ENCODE assay signal across 9 mouse cellular contexts in genomic region chr6:86813341-86813740, GRCm38 (mm10). TPM values are rescaled to one million over a fixed set of nuclear protein-coding genes. Genes with fewer than 3 reads are reported as not detected.
DNase-seq lines count a peak whose midpoint lies in the region; ATAC-seq lines count a peak whose summit lies in the region.
"Had no signal": no experiment of that assay in that cellular context is flagged by ENCODE, and none has a peak within 500 bp of the region (broad histone marks: within the 10 kb centered on the region; RNA-seq: fewer than 3 reads in every experiment).

No protein-coding gene starts in this region.

- H3K9ac ChIP-seq in kidney, embryonic 16.5 days (replicated peaks; ENCODE audit: low read length): no peak overlapping the region
- no peak overlapping the region for H3K9ac ChIP-seq in embryonic facial prominence, embryonic 11.5 days (replicated peaks; ENCODE audit: low read length)
- H3K9ac ChIP-seq in limb, embryonic 11.5 days (ENCODE audit: low read length): no peak overlapping the region
- H3K9ac ChIP-seq: embryonic facial prominence, embryonic 13.5 days had no signal

- peak; percentile 75 for DNase-seq in kidney, adult 18-20 months
- DNase-seq in CD8-positive naive resting alpha-beta T cell, adult 2 months (ENCODE audit: low read depth in 2 of 2, low spot score in 2 of 2): peak; percentile 30 to 50
- peak; percentile 74 for DNase-seq in adipocyte (ENCODE audit: low spot score)
- peak; percentile 62 for DNase-seq in embryonic facial prominence, embryonic 11.5 days (ENCODE audit: low spot score)
- peak; percentile 58 for DNase-seq in limb, embryonic 11.5 days (ENCODE audit: low spot score)
- peak; percentile 39 to 79 for DNase-seq in spleen, postnatal 4 days (ENCODE audit: low spot score in 2 of 2)
- DNase-seq in neural tube, embryonic 10.5 days (ENCODE audit: extremely low spot score, low spot score): no peak

- no peaks in the 10 kb centered on the region for H3K9me3 ChIP-seq in kidney, embryonic 16.5 days (ENCODE audit: low read length)
- H3K9me3 ChIP-seq in embryonic facial prominence, embryonic 11.5 days (replicated peaks; ENCODE audit: control insufficient read depth, low read length): no peaks in the 10 kb centered on the region
- H3K9me3 ChIP-seq in limb, embryonic 11.5 days (ENCODE audit: control insufficient read depth, low read length): no peaks in the 10 kb centered on the region
- H3K9me3 ChIP-seq: embryonic facial prominence, embryonic 13.5 days had no signal

- no peaks in the 10 kb centered on the region for H3K36me3 ChIP-seq in kidney, embryonic 16.5 days (ENCODE audit: insufficient read depth, low read length)
- no peaks in the 10 kb centered on the region for H3K36me3 ChIP-seq in embryonic facial prominence, embryonic 11.5 days (replicated peaks; ENCODE audit: control insufficient read depth, insufficient read depth, low read depth, low read length)
- H3K36me3 ChIP-seq in limb, embryonic 11.5 days (ENCODE audit: control insufficient read depth, insufficient read depth, low read length): no peaks in the 10 kb centered on the region
- H3K36me3 ChIP-seq: embryonic facial prominence, embryonic 13.5 days had no signal

- H3K4me3 ChIP-seq in kidney, embryonic 16.5 days (ENCODE audit: low read length): no peak overlapping the region
- no peak overlapping the region for H3K4me3 ChIP-seq in embryonic facial prominence, embryonic 11.5 days (ENCODE audit: low read depth, low read length)
- H3K4me3 ChIP-seq in limb, embryonic 11.5 days (ENCODE audit: low read depth, low read length): no peak overlapping the region
- H3K4me3 ChIP-seq: embryonic facial prominence, embryonic 13.5 days had no signal

- no peak overlapping the region for H3K27ac ChIP-seq in kidney, embryonic 16.5 days (ENCODE audit: low read length)
- H3K27ac ChIP-seq in embryonic facial prominence, embryonic 11.5 days (replicated peaks; ENCODE audit: low read depth, low read length): no peak overlapping the region
- no peak overlapping the region for H3K27ac ChIP-seq in limb, embryonic 11.5 days (replicated peaks; ENCODE audit: low read depth, low read length)
- H3K27ac ChIP-seq: embryonic facial prominence, embryonic 13.5 days had no signal

- ATAC-seq in kidney, embryonic 16.5 days (ENCODE audit: low FRiP score, low TSS enrichment): no peak
- no peak for ATAC-seq in embryonic facial prominence, embryonic 11.5 days (replicated peaks; ENCODE audit: insufficient number of reproducible peaks, low FRiP score, low TSS enrichment, low read depth)
- ATAC-seq in limb, embryonic 11.5 days (ENCODE audit: insufficient number of reproducible peaks, low FRiP score, low TSS enrichment, low read depth): no peak

- H3K4me2 ChIP-seq in kidney, embryonic 16.5 days (replicated peaks; ENCODE audit: low read depth, low read length): no peak overlapping the region
- no peak overlapping the region for H3K4me2 ChIP-seq in embryonic facial prominence, embryonic 11.5 days (ENCODE audit: low read depth, low read length)
- H3K4me2 ChIP-seq in limb, embryonic 11.5 days (ENCODE audit: low read depth, severe bottlenecking): no peak overlapping the region
- H3K4me2 ChIP-seq: embryonic facial prominence, embryonic 13.5 days had no signal

- H3K27me3 ChIP-seq in kidney, embryonic 16.5 days (ENCODE audit: insufficient read depth, low read length): no peaks in the 10 kb centered on the region
- H3K27me3 ChIP-seq in embryonic facial prominence, embryonic 11.5 days (ENCODE audit: control insufficient read depth, insufficient read depth, low read length): no peaks in the 10 kb centered on the region
- no peaks in the 10 kb centered on the region for H3K27me3 ChIP-seq in limb, embryonic 11.5 days (ENCODE audit: control insufficient read depth, insufficient read depth, low read length)

- H3K4me1 ChIP-seq in kidney, embryonic 16.5 days (ENCODE audit: insufficient read depth, low read length): peaks cover 9% of the 10 kb centered on the region
- H3K4me1 ChIP-seq in embryonic facial prominence, embryonic 11.5 days (ENCODE audit: control insufficient read depth, insufficient read depth, low read length): peaks cover 4% of the 10 kb centered on the region; the same call in 1 of the 2 replicates
- H3K4me1 ChIP-seq in limb, embryonic 11.5 days (ENCODE audit: control insufficient read depth, insufficient read depth, low read length): 0 out of 2 replicates have a peak, but pooled peaks cover 2% of the 10 kb centered on the region

- WGBS in kidney, embryonic 16.5 days: 17% methylated on average over 3 of the region's 3 CpGs
- 19% methylated on average over 3 of the region's 3 CpGs for WGBS in embryonic facial prominence, embryonic 11.5 days
- WGBS in limb, embryonic 11.5 days: 14% methylated on average over 3 of the region's 3 CpGs

RNA-seq across cellular contexts. Expression of gene Anxa4, which starts 20.0 kb away (rescaled TPM):
- polyA plus RNA-seq in kidney, embryonic 16.5 days (2015; fragmentation: Nextera tagmentation; extraction: Ambion mirVana): 50.7 and 59.2 TPM in 2 replicates
- 12.5 and 14.1 TPM in 2 replicates for polyA plus RNA-seq in embryonic facial prominence, embryonic 11.5 days (2014; fragmentation: Nextera tagmentation; extraction: Ambion mirVana)
- 10.0 and 12.1 TPM in 2 replicates for polyA plus RNA-seq in limb, embryonic 11.5 days (2014; fragmentation: Nextera tagmentation; extraction: Ambion mirVana)

RNA-seq across cellular contexts. Expression of gene Aak1, which starts 36.0 kb away (rescaled TPM):
- polyA plus RNA-seq in kidney, embryonic 16.5 days (2015; fragmentation: Nextera tagmentation; extraction: Ambion mirVana): 9.0 and 13.5 TPM in 2 replicates
- 17.2 and 17.3 TPM in 2 replicates for polyA plus RNA-seq in embryonic facial prominence, embryonic 11.5 days (2014; fragmentation: Nextera tagmentation; extraction: Ambion mirVana)
- polyA plus RNA-seq in limb, embryonic 11.5 days (2014; fragmentation: Nextera tagmentation; extraction: Ambion mirVana): 14.1 and 21.7 TPM in 2 replicates
